Mouse (Mus musculus) heart, postnatal 10 days (tissue): ENCODE measurements around the gene Fam180a. TPM values are rescaled to one million over a fixed set of nuclear protein-coding genes. Genes with fewer than 3 reads are reported as not detected.

Experiments used
- DNase-seq, 2 experiments: peaks; one replicate each; pipeline ENCODE4 v3.0.0; 2021
- intact Hi-C: fragments of 180-260 bp; cut with DNase I; formaldehyde crosslinking; loops from one replicate; pipeline ENCODE4 v1.15.1; 2025
- total RNA-seq, 2 experiments: library from RNA; stranded (reverse); gene quantifications; 2 replicates each; pipeline ENCODE4 v1.2.3; 2021

Gene Fam180a
- total RNA-seq, 2 experiments from 2014 or later = 0.74 to 1.3 TPM

GRCm38 (mm10) chr6:35269643-35270042, 56.3 kb downstream of the Fam180a start:
- intact Hi-C loops = no loop called here
- DNase-seq = no peak

- no peak for DNase-seq
- intact Hi-C loops = no loop called here
Measured at GRCm38 (mm10) chr6:35268711-35269110, 57.2 kb downstream of the Fam180a start.

GRCm38 (mm10) chr6:35265580-35266278, 60.2 kb downstream of the Fam180a start:
- intact Hi-C loops = no loop called here
- DNase-seq = peak in 1 of 2 experiments; percentile 21

Other genes starting within 250 kb of the Fam180a start
- gene Cnot4, start 192.4 kb downstream of the Fam180a start, total RNA-seq = 10 to 100 TPM; 22.5 to 24.5 TPM
- 10 to 100 TPM; 24.2 to 27.3 TPM for gene Nup205, start 148.7 kb downstream of the Fam180a start, total RNA-seq
- under 1 TPM; 0.12 TPM for gene Slc13a4, start 18.0 kb downstream of the Fam180a start, total RNA-seq
- gene Mtpn, start 213.7 kb upstream of the Fam180a start, total RNA-seq = 10 to 100 TPM; 72.6 to 75.4 TPM